Mouse (Mus musculus) cerebellum, adult 2 months (tissue): ENCODE data around the gene Nmb. TPM values are rescaled to one million over a fixed set of nuclear protein-coding genes. Genes with fewer than 3 reads are reported as not detected.
"Not testable (repeated sequence)": the region's sequence is repeated elsewhere in the genome, so short reads cannot be mapped to it uniquely, and the experiment has no call there.

Experiments used
- DNase-seq, 2 experiments: peaks; one replicate each; pipeline ENCODE4 v3.0.0; 2021
- H3K27ac ChIP-seq: fragments of 200-500 bp; 2 replicates; pipeline ENCODE4 v1.5.1; 2012; ENCODE audit warnings: low read length, control low read depth, inconsistent platforms; ENCODE audit not compliant: insufficient read depth
- H3K27me3 ChIP-seq: fragments of 200-500 bp; 2 replicates; pipeline ENCODE4 v1.6.1; 2012; ENCODE audit warnings: inconsistent platforms, mild to moderate bottlenecking, low read length, moderate library complexity; ENCODE audit not compliant: control insufficient read depth, insufficient read depth
- H3K4me1 ChIP-seq: fragments of 200-500 bp; 2 replicates; pipeline ENCODE4 v1.6.1; 2011; ENCODE audit warnings: low read length; ENCODE audit not compliant: control insufficient read depth, insufficient read depth
- H3K4me3 ChIP-seq: fragments of 200-500 bp; replicated peaks from 2 replicates; pipeline ENCODE3; 2011; ENCODE audit warnings: mild to moderate bottlenecking, low read depth, low read length, control low read depth; ENCODE audit not compliant: insufficient read depth
- CTCF ChIP-seq: fragments of 200-500 bp; IDR thresholded peaks from 2 replicates; pipeline ENCODE4 v1.5.1; 2011; ENCODE audit warnings: low read depth, mild to moderate bottlenecking, control low read depth, low read length, moderate library complexity, borderline replicate concordance; ENCODE audit not compliant: insufficient read depth
- POLR2A ChIP-seq: fragments of 200-500 bp; IDR thresholded peaks from 2 replicates; pipeline ENCODE4 v1.6.1; 2011; ENCODE audit warnings: low read length, control low read depth, borderline replicate concordance; ENCODE audit not compliant: insufficient read depth
- WGBS: fragments of 180-500 bp; shearing (Covaris S2); methylation state at CpG from one replicate; pipeline ENCODE4 v1.1.7; 2018; 5-methylcytosine and 5-hydroxymethylcytosine counted together
- polyA plus RNA-seq: library from polyadenylated mRNA; depleted of rRNA; stranded (reverse); fragments of >200 nt; gene quantifications from 2 replicates; pipeline ENCODE4 v1.2.3, GENCODE M21; 2012; rRNA removed

The Nmb gene
- 9.8 and 10.9 TPM in 2 replicates for polyA plus RNA-seq

DNA sequence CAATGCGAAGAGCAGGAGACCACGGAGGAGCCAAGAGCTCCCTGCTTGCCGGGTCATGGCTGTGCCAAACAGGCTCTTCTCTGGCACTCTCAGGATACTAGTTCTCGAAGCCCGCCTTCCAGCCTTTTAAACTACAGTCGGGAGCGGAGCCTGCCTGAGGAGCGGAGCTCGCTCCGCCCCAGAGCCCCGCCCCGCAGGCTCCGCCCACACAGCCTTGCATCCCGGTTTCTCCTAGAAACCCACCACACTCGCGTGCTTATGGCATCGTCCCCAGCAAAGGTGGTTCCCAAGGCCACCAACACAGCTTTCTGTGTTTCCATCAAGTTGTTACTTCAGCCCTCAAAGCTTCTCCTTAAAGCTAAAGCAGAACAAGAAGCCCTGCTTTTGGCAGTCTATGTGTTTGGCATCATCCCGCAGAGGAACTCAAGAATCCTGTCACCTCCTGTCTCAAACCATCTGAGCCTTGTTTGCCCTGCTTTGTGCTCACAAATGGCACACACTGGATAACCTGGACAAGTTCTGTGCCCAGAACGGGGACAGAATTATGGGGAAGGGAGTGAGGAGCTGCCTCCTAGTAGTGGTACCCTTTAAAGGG, at the start of gene Nmb:
Nmb (minus strand) TSS at position 156 of the 595 bp plus-strand sequence.
- WGBS, result 2% methylated on average over 19 of the region's 19 CpGs
- peaks cover 3% of the 10 kb centered on the region; the same call in 1 of the 2 replicates for H3K4me1 ChIP-seq
- no peaks in the 10 kb centered on the region for H3K27me3 ChIP-seq
- H3K4me3 ChIP-seq, result peak within 1 kb of the TSS; percentile 65
- TF ChIP-seq POLR2A (no peak), CTCF (no peak)
- DNase-seq, result peak; percentile 61 to 66
- H3K27ac ChIP-seq, result no peak within 1 kb of the TSS

DNA sequence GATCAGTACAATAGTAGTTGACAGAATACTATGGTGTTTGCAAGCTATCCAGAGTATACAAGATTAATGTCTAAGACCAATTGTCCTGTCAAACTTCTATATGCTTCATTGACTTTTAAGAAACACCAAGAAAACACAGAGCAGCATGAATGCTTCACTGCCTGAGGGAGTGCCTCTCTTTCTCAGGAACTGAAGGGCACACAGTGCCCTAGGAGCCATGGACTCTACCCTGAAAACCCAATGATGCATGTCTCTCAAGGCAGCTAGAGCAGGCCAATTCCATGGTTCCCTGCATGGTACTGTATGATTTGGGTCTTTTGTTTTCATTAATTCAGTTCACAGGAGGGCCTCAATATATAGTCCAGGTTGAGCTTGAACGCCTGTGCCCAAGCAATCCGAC, 49.4 kb upstream of the Nmb start:
- Histone ChIP-seq H3K4me3 (no peak overlapping the region), H3K27ac (no peak overlapping the region), H3K4me1 (no peaks in the 10 kb centered on the region), H3K27me3 (no peaks in the 10 kb centered on the region)
- no peak for TF ChIP-seq POLR2A
- TF ChIP-seq CTCF, result no peak
- DNase-seq, result no peak
- WGBS, result 77% methylated on average over 2 of the region's 2 CpGs

DNA sequence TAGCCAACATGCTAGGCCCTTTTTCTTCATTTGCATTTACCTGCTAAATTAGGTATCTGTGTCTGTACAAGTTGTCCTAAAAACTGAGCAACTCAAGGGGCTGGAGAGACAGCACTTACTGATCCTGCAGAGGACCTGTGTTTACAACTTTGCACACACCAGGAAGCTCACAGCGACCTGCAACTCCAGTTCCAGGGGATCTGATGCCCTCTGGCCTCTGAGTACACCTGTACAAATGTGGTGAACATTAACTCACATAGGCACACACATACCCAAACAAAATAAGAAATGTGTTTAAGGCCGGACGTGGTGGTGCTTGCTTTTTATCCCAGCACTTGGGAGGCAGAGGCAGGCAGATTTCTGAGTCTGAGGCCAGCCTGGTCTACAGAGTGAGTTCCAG, 47.3 kb upstream of the Nmb start:
- Histone ChIP-seq H3K27me3 (no peaks in the 10 kb centered on the region), H3K27ac (no peak overlapping the region), H3K4me1 (no peaks in the 10 kb centered on the region; the same call in 1 of the 2 replicates), H3K4me3 (no peak overlapping the region)
- no peak for DNase-seq
- WGBS, result 67% methylated on average over 3 of the region's 3 CpGs
- TF ChIP-seq CTCF (no peak), POLR2A (no peak)

DNA sequence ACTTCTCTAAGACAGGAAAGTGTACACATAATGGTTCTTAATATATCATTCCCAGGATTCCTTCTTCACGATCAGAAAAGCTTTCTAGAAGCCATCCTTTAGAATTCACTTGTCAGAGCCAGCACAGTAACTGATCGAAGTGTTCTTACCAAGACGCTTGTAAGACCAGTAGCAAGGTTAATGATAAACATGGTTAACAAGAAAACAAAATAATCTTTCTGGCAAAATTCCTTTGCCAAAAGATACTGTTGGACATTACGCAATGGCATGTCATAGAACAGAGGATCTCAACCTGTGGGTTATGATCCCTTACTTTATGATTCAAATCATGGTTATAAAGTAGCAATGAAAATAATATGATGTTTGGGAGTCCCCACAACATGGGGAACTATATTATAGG, 46.6 kb upstream of the Nmb start:
- 89% methylated on average over 4 of the region's 4 CpGs for WGBS
- no peak for TF ChIP-seq CTCF
- no peak for TF ChIP-seq POLR2A

DNA sequence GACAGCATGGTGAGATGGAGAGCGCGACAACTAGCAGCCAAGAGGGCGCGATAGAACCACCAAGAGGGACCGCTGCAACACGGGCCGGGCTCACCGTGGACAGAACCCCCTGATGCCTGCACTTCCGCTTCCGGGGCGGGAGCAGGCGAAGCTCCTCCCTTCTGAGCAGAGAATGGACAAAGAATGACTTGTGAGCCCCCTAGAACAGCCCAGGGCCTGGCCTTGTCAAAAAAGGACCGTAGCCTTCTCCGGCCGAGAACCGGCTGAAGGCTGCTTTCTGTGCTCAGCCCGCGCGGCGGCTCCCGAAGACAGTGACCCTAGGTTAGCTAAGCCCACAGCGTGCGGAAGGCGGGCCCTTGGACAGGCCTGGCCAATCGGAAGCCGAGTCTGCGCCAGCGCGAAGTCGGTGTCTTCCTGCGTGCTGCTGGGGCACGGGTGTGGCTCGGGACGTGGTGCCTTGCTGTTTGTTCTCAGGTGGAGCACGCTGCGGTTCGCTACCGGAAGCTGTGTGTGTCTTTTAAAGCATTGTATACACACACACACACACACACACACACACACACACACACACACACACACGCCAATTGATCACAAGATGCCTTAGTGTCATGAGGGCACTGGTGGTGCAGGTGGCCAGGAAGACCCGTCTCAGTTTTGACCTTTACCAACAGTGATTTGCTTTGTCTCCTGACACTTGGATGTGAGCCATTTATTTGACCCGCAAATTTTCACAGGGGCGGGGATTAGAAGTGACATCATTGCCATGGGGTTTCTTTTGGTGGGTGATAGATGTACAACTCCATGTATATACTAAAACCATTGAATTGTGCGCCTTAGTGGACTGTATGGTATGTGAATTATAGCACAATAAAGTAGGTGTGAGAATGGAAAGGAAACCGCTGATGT, 42.8 kb upstream of the Nmb start, which contains the start of gene Sec11a:
Sec11a (minus strand) TSS at position 336 of the 906 bp plus-strand sequence.
- Histone ChIP-seq H3K27me3 (no peaks in the 10 kb centered on the region), H3K4me1 (no peaks in the 10 kb centered on the region; the same call in 1 of the 2 replicates), H3K27ac (peak within 1 kb of the TSS; percentile 91), H3K4me3 (peak within 1 kb of the TSS; percentile 77)
- 2% methylated on average over 44 of the region's 44 CpGs for WGBS
- TF ChIP-seq POLR2A, result peak; percentile 83
- no peak for TF ChIP-seq CTCF
- peak; percentile 96 to 98 for DNase-seq

More for the DNA sequence above, 46.6 kb upstream of the Nmb start:
- Histone ChIP-seq H3K4me3 (no peak overlapping the region), H3K27me3 (no peaks in the 10 kb centered on the region), H3K27ac (no peak overlapping the region), H3K4me1 (no peaks in the 10 kb centered on the region; the same call in 1 of the 2 replicates)
- no peak for DNase-seq

DNA sequence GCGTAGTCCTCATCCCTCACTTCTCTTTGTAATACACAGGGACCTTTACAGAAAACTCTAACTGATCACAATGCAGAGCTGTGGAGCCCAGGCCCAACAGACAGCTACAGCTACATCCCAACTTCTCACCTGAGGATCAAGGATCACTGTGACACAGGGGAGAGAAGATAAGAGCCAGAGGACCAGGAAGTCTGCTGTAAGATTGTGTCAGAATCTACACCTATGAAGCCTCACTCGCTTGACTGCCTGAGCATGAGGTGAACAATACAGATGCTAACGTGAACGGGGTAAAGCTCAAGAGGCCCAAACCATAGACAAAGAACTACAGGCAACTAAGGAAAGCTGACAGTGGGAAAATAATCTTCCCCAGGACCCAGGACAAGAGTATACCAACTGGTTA, 34.9 kb upstream of the Nmb start:
- no peak for DNase-seq
- TF ChIP-seq POLR2A, result no peak
- no peak for TF ChIP-seq CTCF
- Histone ChIP-seq H3K27me3 (no peaks in the 10 kb centered on the region), H3K4me1 (no peaks in the 10 kb centered on the region), H3K4me3 (no peak overlapping the region), H3K27ac (no peak overlapping the region)
- WGBS, result 88% methylated on average over 4 of the region's 4 CpGs

DNA sequence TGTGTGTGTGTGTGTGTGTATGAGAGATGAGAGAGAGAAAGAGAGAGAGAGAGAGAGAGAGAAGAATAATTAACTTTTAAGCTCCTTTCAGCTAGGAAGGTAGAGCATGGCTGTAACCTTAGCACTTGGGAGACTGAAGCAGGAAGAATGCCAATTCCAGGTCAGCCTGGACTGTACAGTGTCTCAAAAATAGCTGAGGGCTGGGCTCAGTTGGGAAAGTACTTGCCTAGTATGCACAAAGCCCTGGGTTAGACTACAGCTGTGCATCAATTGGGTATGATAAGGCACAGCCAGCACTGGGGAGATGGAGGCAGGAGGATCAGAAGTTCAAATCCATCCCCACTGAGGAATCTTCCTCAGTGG, 32.4 kb upstream of the Nmb start:
- not testable (repeated sequence) for H3K4me1 ChIP-seq, H3K4me3 ChIP-seq, H3K27me3 ChIP-seq, DNase-seq, H3K27ac ChIP-seq

DNA sequence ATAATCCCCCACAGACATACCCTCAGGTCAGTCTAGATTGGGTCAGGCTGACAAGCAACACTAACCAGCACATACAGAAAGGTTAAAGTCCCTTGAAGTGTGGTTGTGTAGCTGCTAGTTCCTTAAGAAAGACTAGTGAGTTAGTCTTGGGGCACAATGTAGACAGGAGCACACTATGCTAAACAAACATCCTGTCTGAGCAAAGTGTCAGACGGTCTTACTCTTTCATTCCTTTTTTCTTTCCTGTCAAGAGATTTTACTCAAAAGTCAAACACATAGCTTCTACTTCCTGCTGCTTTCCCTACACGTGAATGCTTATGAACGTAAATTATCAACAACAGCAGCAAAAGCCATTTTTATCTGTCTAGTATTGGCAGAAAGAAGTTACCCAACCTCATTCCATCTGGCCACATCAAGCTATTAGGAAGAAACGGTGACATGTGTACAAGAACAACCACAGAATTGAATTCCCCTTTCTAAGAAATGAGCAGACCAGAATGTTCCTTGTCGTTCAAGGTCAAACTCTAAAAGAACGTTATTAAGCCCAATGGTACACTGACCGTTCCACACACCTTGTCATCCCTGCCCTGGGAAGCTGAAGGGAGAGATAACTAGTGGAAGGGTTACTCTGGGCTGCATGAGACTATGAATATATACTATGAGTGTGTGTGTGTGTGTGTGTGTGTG, 31.9 kb upstream of the Nmb start:
- H3K27me3 ChIP-seq, H3K27ac ChIP-seq, H3K4me1 ChIP-seq, H3K4me3 ChIP-seq, DNase-seq: not testable (repeated sequence)
- WGBS, result 57% methylated on average over 7 of the region's 7 CpGs
